Mouse (Mus musculus): ENCODE results near the gene Klhdc1. TPM values are rescaled to one million over a fixed set of nuclear protein-coding genes. Genes with fewer than 3 reads are reported as not detected.

Gene Klhdc1
- polyA plus RNA-seq, 1 experiment from 2014 or later: 6.5 TPM

GRCm38 (mm10) chr12:69241405-69241770 is 412 bp downstream of the Klhdc1 start:
- peak overlapping the region; percentile 86 for H3K9ac ChIP-seq
- peak overlapping the region; percentile 79 for H3K27ac ChIP-seq
- H3K36me3 ChIP-seq: no peaks in the 10 kb centered on the region
- H3K4me1 ChIP-seq: peaks cover 8% of the 10 kb centered on the region
- H3K4me2 ChIP-seq (replicated peaks): peak overlapping the region; percentile 65
- 4% methylated on average over 3 of the region's 3 CpGs for WGBS
- peak overlapping the region; percentile 71 for H3K4me3 ChIP-seq
- H3K9me3 ChIP-seq: no peaks in the 10 kb centered on the region
- H3K27me3 ChIP-seq: no peaks in the 10 kb centered on the region
- ATAC-seq (ENCODE audit: low FRiP score, low read depth): 0 out of 2 replicates have a peak, but pooled peaks have one; percentile 16

- H3K27me3 ChIP-seq: no peaks in the 10 kb centered on the region
- H3K36me3 ChIP-seq: no peaks in the 10 kb centered on the region
- H3K27ac ChIP-seq: peak overlapping the region; percentile 79
- peak; percentile 91 for ATAC-seq (ENCODE audit: low FRiP score, low read depth)
- no peaks in the 10 kb centered on the region for H3K9me3 ChIP-seq
- under 1% methylated on average over 64 of the region's 64 CpGs for WGBS
- peak overlapping the region; percentile 86 for H3K9ac ChIP-seq
- H3K4me1 ChIP-seq: peaks cover 8% of the 10 kb centered on the region
- peak overlapping the region; percentile 65 for H3K4me2 ChIP-seq (replicated peaks)
- peak overlapping the region; percentile 71 for H3K4me3 ChIP-seq
Measured at GRCm38 (mm10) chr12:69241771-69242431, 925 bp downstream of the Klhdc1 start.

GRCm38 (mm10) chr12:69249766-69250165 is 8.8 kb downstream of the Klhdc1 start:
- H3K9ac ChIP-seq: no peak overlapping the region
- H3K27me3 ChIP-seq: no peaks in the 10 kb centered on the region
- H3K4me1 ChIP-seq: no peaks in the 10 kb centered on the region
- no peak for ATAC-seq (ENCODE audit: low FRiP score, low read depth)
- H3K9me3 ChIP-seq: no peaks in the 10 kb centered on the region
- 85% methylated on average over 4 of the region's 4 CpGs for WGBS
- H3K27ac ChIP-seq: no peak overlapping the region
- H3K4me3 ChIP-seq: no peak overlapping the region
- no peaks in the 10 kb centered on the region for H3K36me3 ChIP-seq
- no peak overlapping the region for H3K4me2 ChIP-seq (replicated peaks)

- no peak for ATAC-seq (ENCODE audit: low FRiP score, low read depth)
- H3K4me2 ChIP-seq (replicated peaks): no peak overlapping the region
- no peaks in the 10 kb centered on the region for H3K27me3 ChIP-seq
- no peaks in the 10 kb centered on the region for H3K9me3 ChIP-seq
- no peaks in the 10 kb centered on the region for H3K36me3 ChIP-seq
- H3K4me1 ChIP-seq: no peaks in the 10 kb centered on the region
- H3K27ac ChIP-seq: no peak overlapping the region
- no peak overlapping the region for H3K9ac ChIP-seq
- H3K4me3 ChIP-seq: no peak overlapping the region
- 85% methylated on average over 8 of the region's 8 CpGs for WGBS
Measured at GRCm38 (mm10) chr12:69250756-69251155, 9.8 kb downstream of the Klhdc1 start.

GRCm38 (mm10) chr12:69253806-69254205 is 12.8 kb downstream of the Klhdc1 start:
- Histone ChIP-seq H3K4me1 (no peaks in the 10 kb centered on the region), H3K36me3 (no peaks in the 10 kb centered on the region), H3K4me2 (replicated peaks) (no peak overlapping the region), H3K9ac (no peak overlapping the region), H3K27me3 (no peaks in the 10 kb centered on the region), H3K9me3 (no peaks in the 10 kb centered on the region), H3K27ac (no peak overlapping the region), H3K4me3 (no peak overlapping the region)
- 89% methylated on average over 1 of the region's 1 CpGs for WGBS
- ATAC-seq (ENCODE audit: low FRiP score, low read depth): no peak

- no peaks in the 10 kb centered on the region for H3K36me3 ChIP-seq
- no peak overlapping the region for H3K4me3 ChIP-seq
- no peak overlapping the region for H3K9ac ChIP-seq
- H3K4me1 ChIP-seq: no peaks in the 10 kb centered on the region
- WGBS: 83% methylated on average over 11 of the region's 11 CpGs
- no peaks in the 10 kb centered on the region for H3K27me3 ChIP-seq
- ATAC-seq (ENCODE audit: low FRiP score, low read depth): no peak
- no peak overlapping the region for H3K4me2 ChIP-seq (replicated peaks)
- no peak overlapping the region for H3K27ac ChIP-seq
- H3K9me3 ChIP-seq: no peaks in the 10 kb centered on the region
Measured at GRCm38 (mm10) chr12:69257836-69258235, 16.9 kb downstream of the Klhdc1 start.

- H3K27me3 ChIP-seq: no peaks in the 10 kb centered on the region
- H3K27ac ChIP-seq: no peak overlapping the region
- H3K9ac ChIP-seq: no peak overlapping the region
- no peak overlapping the region for H3K4me2 ChIP-seq (replicated peaks)
- no peaks in the 10 kb centered on the region for H3K4me1 ChIP-seq
- WGBS: 91% methylated on average over 5 of the region's 5 CpGs
- no peak for ATAC-seq (ENCODE audit: low FRiP score, low read depth)
- no peaks in the 10 kb centered on the region for H3K36me3 ChIP-seq
- H3K4me3 ChIP-seq: no peak overlapping the region
- no peaks in the 10 kb centered on the region for H3K9me3 ChIP-seq
Measured at GRCm38 (mm10) chr12:69262251-69262650, 21.3 kb downstream of the Klhdc1 start.

- Histone ChIP-seq H3K4me3 (no peak overlapping the region), H3K27ac (no peak overlapping the region), H3K27me3 (no peaks in the 10 kb centered on the region), H3K36me3 (no peaks in the 10 kb centered on the region), H3K9ac (no peak overlapping the region), H3K4me2 (replicated peaks) (no peak overlapping the region), H3K4me1 (no peaks in the 10 kb centered on the region), H3K9me3 (no peaks in the 10 kb centered on the region)
- ATAC-seq (ENCODE audit: low FRiP score, low read depth): no peak
- WGBS: 86% methylated on average over 3 of the region's 3 CpGs
Measured at GRCm38 (mm10) chr12:69265031-69265430, 24.1 kb downstream of the Klhdc1 start.

GRCm38 (mm10) chr12:69267956-69268632 is 27.1 kb downstream of the Klhdc1 start:
- Histone ChIP-seq H3K4me3 (no peak overlapping the region), H3K9ac (no peak overlapping the region), H3K27ac (no peak overlapping the region), H3K9me3 (no peaks in the 10 kb centered on the region), H3K4me2 (replicated peaks) (no peak overlapping the region), H3K27me3 (no peaks in the 10 kb centered on the region), H3K4me1 (no peaks in the 10 kb centered on the region), H3K36me3 (no peaks in the 10 kb centered on the region)
- WGBS: 76% methylated on average over 11 of the region's 11 CpGs
- ATAC-seq (ENCODE audit: low FRiP score, low read depth): no peak

GRCm38 (mm10) chr12:69268956-69269355 is 28.0 kb downstream of the Klhdc1 start:
- no peak for ATAC-seq (ENCODE audit: low FRiP score, low read depth)
- Histone ChIP-seq H3K4me3 (no peak overlapping the region), H3K4me1 (no peaks in the 10 kb centered on the region), H3K27me3 (no peaks in the 10 kb centered on the region), H3K9me3 (no peaks in the 10 kb centered on the region), H3K9ac (no peak overlapping the region), H3K36me3 (no peaks in the 10 kb centered on the region), H3K27ac (no peak overlapping the region), H3K4me2 (replicated peaks) (no peak overlapping the region)
- WGBS: 56% methylated on average over 2 of the region's 2 CpGs

- no peaks in the 10 kb centered on the region for H3K36me3 ChIP-seq
- H3K9me3 ChIP-seq: no peaks in the 10 kb centered on the region
- no peak for ATAC-seq (ENCODE audit: low FRiP score, low read depth)
- H3K27me3 ChIP-seq: no peaks in the 10 kb centered on the region
- no peak overlapping the region for H3K4me3 ChIP-seq
- no peaks in the 10 kb centered on the region for H3K4me1 ChIP-seq
- WGBS: 38% methylated on average over 1 of the region's 1 CpGs
- H3K4me2 ChIP-seq (replicated peaks): no peak overlapping the region
- H3K9ac ChIP-seq: no peak overlapping the region
- peak overlapping the region; percentile 44 for H3K27ac ChIP-seq
Measured at GRCm38 (mm10) chr12:69279931-69280469, 39.0 kb downstream of the Klhdc1 start.

GRCm38 (mm10) chr12:69280915-69281314 is 39.9 kb downstream of the Klhdc1 start:
- H3K27ac ChIP-seq: no peak overlapping the region
- 90% methylated on average over 3 of the region's 3 CpGs for WGBS

More at GRCm38 (mm10) chr12:69280915-69281314, 39.9 kb downstream of the Klhdc1 start:
- H3K4me2 ChIP-seq (replicated peaks): no peak overlapping the region
- no peak for ATAC-seq (ENCODE audit: low FRiP score, low read depth)
- H3K9ac ChIP-seq: no peak overlapping the region
- H3K36me3 ChIP-seq: no peaks in the 10 kb centered on the region
- H3K4me1 ChIP-seq: no peaks in the 10 kb centered on the region
- H3K27me3 ChIP-seq: no peaks in the 10 kb centered on the region
- H3K4me3 ChIP-seq: no peak overlapping the region
- no peaks in the 10 kb centered on the region for H3K9me3 ChIP-seq

All from limb, embryonic 13.5 days (tissue).